Mouse (Mus musculus) liver, adult 2 months (tissue): Measurements from ENCODE around the gene Shank3. TPM values are rescaled to one million over a fixed set of nuclear protein-coding genes. Genes with fewer than 3 reads are reported as not detected.

Experiments
- DNase-seq: peaks from one replicate; pipeline ENCODE4 v3.0.0-alpha.2; 2011; ENCODE audit warnings: low read depth, low spot score; ENCODE audit errors: extremely low read depth
- H3K27ac ChIP-seq: fragments of 200-500 bp; replicated peaks from 2 replicates; pipeline ENCODE4 v1.5.1; 2012; ENCODE audit warnings: low read depth, mild to moderate bottlenecking, control low read depth, inconsistent platforms, low read length; ENCODE audit not compliant: insufficient read depth
- H3K27me3 ChIP-seq: fragments of 200-500 bp; 2 replicates; pipeline ENCODE4 v1.6.1; 2012; ENCODE audit warnings: mild to moderate bottlenecking, moderate library complexity, low read length, inconsistent platforms; ENCODE audit not compliant: control insufficient read depth, insufficient read depth
- H3K36me3 ChIP-seq: fragments of 200-500 bp; 2 replicates; pipeline ENCODE4 v1.6.1; 2012; ENCODE audit warnings: low read length, inconsistent platforms; ENCODE audit not compliant: control insufficient read depth, insufficient read depth
- H3K4me1 ChIP-seq: fragments of 200-500 bp; 2 replicates; pipeline ENCODE4 v1.6.1; 2011; ENCODE audit warnings: low read length; ENCODE audit not compliant: control insufficient read depth, insufficient read depth
- H3K4me3 ChIP-seq: fragments of 200-500 bp; 2 replicates; pipeline ENCODE4 v1.5.1; 2011; ENCODE audit warnings: low read depth, mild to moderate bottlenecking, control low read depth, low read length, moderate library complexity; ENCODE audit not compliant: insufficient read depth
- H3K79me2 ChIP-seq: fragments of 200-500 bp; 2 replicates; pipeline ENCODE4 v1.6.1; 2012; ENCODE audit warnings: inconsistent platforms, mild to moderate bottlenecking, low read length, moderate library complexity; ENCODE audit not compliant: control insufficient read depth, insufficient read depth
- H3K9ac ChIP-seq: fragments of 200-500 bp; 2 replicates; pipeline ENCODE4 v1.6.1; 2012; ENCODE audit warnings: low read depth, mild to moderate bottlenecking, control low read depth, inconsistent platforms, low read length
- CTCF ChIP-seq: fragments of 200-500 bp; IDR thresholded peaks from 2 replicates; pipeline ENCODE4 v1.5.1; 2011; ENCODE audit warnings: low read depth, low read length, control low read depth
- POLR2A ChIP-seq: fragments of 200-500 bp; IDR thresholded peaks from 2 replicates; pipeline ENCODE4 v1.6.1; 2011; ENCODE audit warnings: low read length, control low read depth; ENCODE audit not compliant: insufficient read depth; ENCODE audit errors: extremely low read depth
- WGBS: fragments of 180-500 bp; shearing (Covaris S2); methylation state at CpG from one replicate; pipeline ENCODE4 v1.1.7; 2018; 5-methylcytosine and 5-hydroxymethylcytosine counted together
- polyA plus RNA-seq: library from polyadenylated mRNA; depleted of rRNA; stranded (reverse); fragments of >200 nt; gene quantifications from 2 replicates; pipeline ENCODE4 v1.2.3, GENCODE M21; 2012
- total RNA-seq: library from RNA; depleted of rRNA; stranded (reverse); fragments of >200 nt; gene quantifications from 2 replicates; pipeline ENCODE4 v1.2.3, GENCODE M21; 2014

The Shank3 gene
- total and polyA plus RNA-seq, 2 experiments: 1.5 to 3.9 TPM

DNA sequence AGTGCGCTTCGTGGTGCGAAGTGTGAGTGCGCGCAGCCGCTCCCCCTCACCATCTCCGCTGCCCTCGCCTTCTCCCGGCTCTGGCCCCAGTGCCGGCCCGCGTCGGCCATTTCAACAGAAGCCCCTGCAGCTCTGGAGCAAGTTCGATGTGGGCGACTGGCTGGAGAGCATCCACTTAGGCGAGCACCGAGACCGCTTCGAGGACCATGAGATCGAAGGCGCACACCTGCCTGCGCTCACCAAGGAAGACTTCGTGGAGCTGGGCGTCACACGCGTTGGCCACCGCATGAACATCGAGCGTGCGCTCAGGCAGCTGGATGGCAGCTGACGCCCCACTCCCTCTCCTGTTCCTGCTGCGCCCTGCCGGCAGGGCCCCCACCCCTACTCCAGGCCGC lies 58.6 kb downstream of the Shank3 start:
- 24% methylated on average over 34 of the region's 34 CpGs for WGBS
- DNase-seq: no peak
- Histone ChIP-seq H3K79me2 (no peaks in the 10 kb centered on the region), H3K4me1 (no peaks in the 10 kb centered on the region), H3K27ac (no peak overlapping the region), H3K4me3 (no peak overlapping the region), H3K9ac (no peak overlapping the region), H3K36me3 (no peaks in the 10 kb centered on the region), H3K27me3 (peaks cover 2% of the 10 kb centered on the region; the same call in 1 of the 2 replicates)
- TF ChIP-seq POLR2A: no peak

DNA sequence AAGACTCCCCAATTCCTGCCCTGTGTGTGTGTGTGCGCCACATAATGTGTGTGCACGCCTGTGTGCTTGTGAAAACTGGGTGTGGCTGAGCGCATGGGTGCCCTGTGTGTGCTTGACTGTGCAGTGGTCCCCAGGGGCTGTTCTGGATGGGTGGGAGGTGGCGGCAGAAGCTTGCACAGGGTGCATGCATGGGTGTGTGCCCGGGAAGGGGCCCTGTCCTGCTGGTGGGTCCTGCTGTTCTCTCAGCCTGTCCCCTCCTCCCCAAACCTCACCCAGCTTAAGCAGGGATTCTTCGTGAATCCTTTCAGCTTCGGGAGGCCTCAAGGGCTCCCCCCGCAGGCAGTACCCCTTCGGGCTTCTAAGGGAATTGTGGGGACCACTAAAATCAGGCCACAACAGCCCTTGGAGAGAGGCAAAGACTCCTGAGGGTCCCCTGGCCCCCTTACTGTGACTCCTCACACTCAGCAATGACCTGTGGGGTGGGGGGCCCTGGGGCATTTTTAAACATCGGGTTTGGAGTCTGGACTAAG lies 59.8 kb downstream of the Shank3 start:
- Histone ChIP-seq H3K36me3 (no peaks in the 10 kb centered on the region), H3K4me3 (no peak overlapping the region), H3K9ac (no peak overlapping the region), H3K4me1 (no peaks in the 10 kb centered on the region), H3K27ac (no peak overlapping the region), H3K79me2 (no peaks in the 10 kb centered on the region), H3K27me3 (peaks cover 2% of the 10 kb centered on the region; the same call in 1 of the 2 replicates)
- no peak for TF ChIP-seq CTCF
- WGBS: 48% methylated on average over 10 of the region's 10 CpGs
- no peak for DNase-seq

DNA sequence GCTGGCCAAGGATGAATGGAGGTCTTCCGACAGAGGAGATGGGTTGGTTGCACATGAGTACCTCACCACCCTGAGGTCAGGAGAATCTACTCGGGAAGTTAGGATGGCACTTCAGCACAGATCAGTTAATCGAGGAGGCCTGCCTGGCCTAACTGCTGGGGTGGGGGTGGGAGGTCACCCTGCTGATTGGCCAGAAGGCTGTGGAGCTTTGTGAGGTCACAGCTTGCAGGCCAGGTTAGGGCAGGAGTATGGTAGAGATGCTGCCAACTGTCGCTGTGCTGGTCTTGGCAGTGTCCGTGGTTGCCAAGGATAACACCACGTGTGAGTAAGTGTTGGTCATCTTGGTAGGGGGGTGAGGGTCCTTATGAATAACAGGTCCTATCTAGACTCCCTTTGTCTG lies 68.7 kb downstream of the Shank3 start, which contains the start of gene Acr:
TSS of gene Acr (plus strand) at position 213 of the 400 bp plus-strand sequence.
- WGBS: 83% methylated on average over 6 of the region's 6 CpGs
- DNase-seq: no peak
- Histone ChIP-seq H3K27me3 (no peaks in the 10 kb centered on the region), H3K79me2 (no peaks in the 10 kb centered on the region), H3K9ac (no peak within 1 kb of the TSS), H3K4me3 (no peak within 1 kb of the TSS), H3K36me3 (no peaks in the 10 kb centered on the region), H3K4me1 (no peaks in the 10 kb centered on the region), H3K27ac (no peak within 1 kb of the TSS)
- no peak for TF ChIP-seq CTCF
- TF ChIP-seq POLR2A: no peak

DNA sequence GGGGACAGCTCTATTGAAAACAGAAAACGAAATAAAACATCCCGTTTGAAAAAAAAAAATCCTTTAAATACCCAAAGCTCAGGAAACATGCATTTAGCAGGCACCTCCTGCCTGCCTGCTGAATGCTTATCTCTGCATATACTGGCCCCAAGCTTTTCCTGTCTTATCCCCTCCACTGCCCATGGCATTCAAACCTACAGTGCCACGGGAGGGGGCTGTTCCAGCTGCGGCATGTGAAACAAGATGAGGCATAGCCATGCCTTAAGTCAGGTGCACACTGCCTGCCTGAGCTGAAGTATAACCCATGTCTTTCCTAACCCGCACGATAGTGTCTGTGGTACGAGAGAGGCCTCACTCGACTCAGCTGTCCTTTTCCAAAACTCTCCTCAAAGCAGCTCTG lies 72.7 kb downstream of the Shank3 start:
- WGBS: 73% methylated on average over 8 of the region's 8 CpGs
- no peaks in the 10 kb centered on the region for H3K79me2 ChIP-seq
- H3K36me3 ChIP-seq: no peaks in the 10 kb centered on the region
- H3K9ac ChIP-seq: no peak overlapping the region
- H3K27me3 ChIP-seq: no peaks in the 10 kb centered on the region
- no peaks in the 10 kb centered on the region for H3K4me1 ChIP-seq
- no peak overlapping the region for H3K4me3 ChIP-seq
- no peak for DNase-seq
- TF ChIP-seq CTCF (no peak), POLR2A (no peak)
- no peak overlapping the region for H3K27ac ChIP-seq

DNA sequence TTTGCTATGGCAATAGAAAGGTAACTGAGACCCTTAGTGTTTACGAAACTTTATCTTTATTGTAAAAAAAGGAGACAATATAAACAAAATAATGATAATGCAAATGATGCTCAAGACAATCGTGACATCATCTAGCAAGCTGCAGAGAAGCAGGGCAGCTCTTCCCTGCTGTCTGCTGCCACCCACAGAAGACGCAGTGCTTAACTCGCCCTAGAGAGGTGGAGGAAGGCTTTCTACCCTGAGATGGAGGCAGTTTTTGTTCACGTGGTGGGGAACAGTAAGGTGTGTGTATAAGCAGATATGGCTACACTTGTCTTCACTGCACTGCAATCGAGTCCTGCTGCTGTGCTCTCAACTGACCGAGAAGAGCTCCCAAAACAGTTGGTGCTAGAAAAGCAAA lies 83.1 kb downstream of the Shank3 start:
- no peak for DNase-seq
- H3K9ac ChIP-seq: no peak overlapping the region
- 87% methylated on average over 7 of the region's 7 CpGs for WGBS
- no peaks in the 10 kb centered on the region for H3K27me3 ChIP-seq
- no peaks in the 10 kb centered on the region for H3K36me3 ChIP-seq
- H3K79me2 ChIP-seq: no peaks in the 10 kb centered on the region
- no peaks in the 10 kb centered on the region for H3K4me1 ChIP-seq
- no peak overlapping the region for H3K4me3 ChIP-seq
- no peak for TF ChIP-seq POLR2A
- no peak for TF ChIP-seq CTCF
- no peak overlapping the region for H3K27ac ChIP-seq

DNA sequence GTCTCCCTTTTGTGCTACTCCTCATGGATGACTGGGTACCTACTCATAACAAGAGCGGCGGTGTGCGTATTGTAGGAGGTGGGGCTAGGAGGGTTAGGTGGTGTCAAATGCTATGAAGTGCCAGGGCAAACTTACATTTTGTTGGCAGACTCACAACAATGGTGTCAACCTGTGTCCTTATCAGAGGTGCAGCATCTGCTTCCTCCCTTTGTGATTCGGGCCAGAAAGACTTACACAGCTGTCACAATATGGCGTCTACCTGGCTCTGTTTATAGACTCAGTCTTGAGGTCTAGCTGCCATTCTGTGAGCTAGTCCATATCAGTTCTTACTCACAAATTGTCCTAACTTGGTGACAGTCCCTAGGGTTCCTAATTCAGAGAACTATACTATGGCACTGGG lies 85.7 kb downstream of the Shank3 start:
- no peaks in the 10 kb centered on the region for H3K79me2 ChIP-seq
- no peak for DNase-seq
- 96% methylated on average over 5 of the region's 5 CpGs for WGBS
- no peak overlapping the region for H3K4me3 ChIP-seq
- TF ChIP-seq POLR2A (no peak), CTCF (no peak)
- no peaks in the 10 kb centered on the region for H3K36me3 ChIP-seq
- no peak overlapping the region for H3K27ac ChIP-seq
- no peak overlapping the region for H3K9ac ChIP-seq
- H3K4me1 ChIP-seq: peaks cover 2% of the 10 kb centered on the region; the same call in 1 of the 2 replicates
- H3K27me3 ChIP-seq: no peaks in the 10 kb centered on the region
